Comparison of ENCODE assay signal across 8 mouse cellular contexts in the genomic region with DNA sequence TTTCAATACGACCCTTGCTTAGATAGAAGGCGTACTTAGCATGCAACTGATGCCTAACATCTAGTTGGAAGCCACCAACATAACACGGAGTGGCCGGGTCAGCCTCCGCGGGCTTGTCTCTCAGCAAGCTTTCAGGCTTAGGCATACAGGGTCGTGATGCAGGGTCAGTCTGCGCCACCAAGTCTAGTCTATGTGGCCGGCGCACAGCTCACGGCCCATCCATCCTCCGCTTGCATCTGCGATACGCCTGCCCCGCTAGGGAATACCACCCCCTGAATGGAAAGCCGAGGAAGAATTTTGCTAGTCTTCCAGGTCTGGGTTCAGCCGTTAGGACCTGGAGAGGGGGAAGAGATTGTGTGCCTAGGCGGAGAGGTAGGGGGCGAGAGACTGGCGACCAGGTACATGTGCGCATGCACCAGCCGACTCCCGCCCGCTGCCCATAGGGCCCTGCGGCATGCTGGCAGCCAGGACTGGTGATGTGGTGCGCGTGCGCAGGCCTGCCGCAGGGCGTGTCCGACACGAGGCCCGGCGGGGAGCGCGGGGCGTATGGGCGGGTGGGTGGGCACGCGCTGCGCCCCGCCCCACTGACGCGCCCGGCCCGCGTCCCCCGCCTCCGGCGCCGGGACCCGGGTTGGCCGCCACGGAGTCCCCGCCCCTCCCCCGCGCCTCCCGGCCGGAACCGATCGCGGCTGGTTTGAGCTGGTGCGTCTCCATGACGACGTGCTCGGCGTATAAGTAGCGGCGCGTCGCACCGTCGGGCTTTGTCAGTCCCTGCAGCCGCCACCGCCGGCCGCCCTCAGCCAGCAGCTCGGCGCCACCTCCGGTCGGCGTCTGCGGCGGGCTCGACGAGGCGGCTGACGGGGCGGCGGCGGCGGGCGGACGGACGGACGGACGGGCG. TPM values are rescaled to one million over a fixed set of nuclear protein-coding genes. Genes with fewer than 3 reads are reported as not detected.
DNase-seq lines count a peak whose midpoint lies in the region; ATAC-seq lines count a peak whose summit lies in the region.

Gene Odc1 (plus strand): TSS at position 586 of the 898 bp plus-strand sequence.

- H3K9me3 ChIP-seq in hindbrain, embryonic 11.5 days (ENCODE audit: control insufficient read depth, low read length): no peaks in the 10 kb centered on the region

- peak; percentile 98 for ATAC-seq in hindbrain, embryonic 11.5 days (ENCODE audit: low FRiP score)

- under 1% methylated on average over 44 of the region's 98 CpGs for WGBS in hindbrain, embryonic 11.5 days

- peak within 1 kb of the TSS; percentile 61 for H3K4me2 ChIP-seq in hindbrain, embryonic 11.5 days (replicated peaks; ENCODE audit: low read depth, low read length)

- H3K36me3 ChIP-seq in hindbrain, embryonic 11.5 days (ENCODE audit: control insufficient read depth, insufficient read depth, low read length): no peaks in the 10 kb centered on the region

- peak within 1 kb of the TSS; percentile 88 for H3K27ac ChIP-seq in hindbrain, embryonic 11.5 days (ENCODE audit: low read depth, low read length)

- no peaks in the 10 kb centered on the region for H3K4me1 ChIP-seq in hindbrain, embryonic 11.5 days (replicated peaks; ENCODE audit: control insufficient read depth, insufficient read depth, low read length)

- H3K27me3 ChIP-seq in hindbrain, embryonic 11.5 days (ENCODE audit: control insufficient read depth, insufficient read depth, low read length): no peaks in the 10 kb centered on the region

- H3K9ac ChIP-seq in hindbrain, embryonic 11.5 days (ENCODE audit: low read depth, low read length): peak within 1 kb of the TSS; percentile 91

- H3K4me3 ChIP-seq in hindbrain, embryonic 11.5 days (ENCODE audit: low read depth, low read length): peak within 1 kb of the TSS; percentile 91

- DNase-seq in MN1 (ENCODE audit: low spot score): peak; percentile 98
- peak; percentile 95 for DNase-seq in cerebellum, adult 9-10 months
- peak; percentile 90 to 96 for DNase-seq in frontal cortex, adult 2 months (ENCODE audit: extremely low spot score in 1 of 2, low spot score in 1 of 2)
- peak; percentile 98 for DNase-seq in hindbrain, embryonic 11.5 days (ENCODE audit: low spot score)
- DNase-seq in layer of hippocampus, postnatal 14 days (ENCODE audit: low spot score in 2 of 2): peak; percentile 97 to 98
- peak; percentile 98 for DNase-seq in lung, postnatal 14 days
- peak; percentile 93 for DNase-seq in retina, adult 2 months (ENCODE audit: low read depth, low spot score)
- peak; percentile 99 for DNase-seq in thymus, postnatal 36 days

RNA-seq across cellular contexts. Expression of gene Odc1, which starts in this region (rescaled TPM):
- polyA plus RNA-seq in frontal cortex, adult 2 months (2012; rRNA removed): 87.5 and 94.0 TPM in 2 replicates
- polyA plus RNA-seq in hindbrain, embryonic 11.5 days (2014; fragmentation: Nextera tagmentation; extraction: Ambion mirVana): 267 and 302 TPM in 2 replicates
- 10 to 100 TPM; 75.5 to 77.0 TPM for total RNA-seq in layer of hippocampus, postnatal 14 days (2021)

Comparison
In these comparisons a context has a peak if more than half of its experiments do, and no peak if none do; other contexts are left out.
1. Peak in every context shown above with its lines: DNase-seq, ATAC-seq, H3K4me3 ChIP-seq and H3K27ac ChIP-seq.